Mouse (Mus musculus): Measurements from ENCODE around the gene Gpc2.

- TF ChIP-seq GATA1 (IDR thresholded peaks at IDR 0.05; ENCODE audit: borderline replicate concordance, low read length): no peak
- TF ChIP-seq FLI1 (IDR thresholded peaks at IDR 0.05; ENCODE audit: low read length): no peak
These were observed 19.8 kb upstream of the Gpc2 start for GRCm38 (mm10) chr5:138299613-138300012.
